Mouse (Mus musculus) hindbrain, embryonic 10.5 days (tissue): ENCODE results near the gene Mlh1. TPM values are rescaled to one million over a fixed set of nuclear protein-coding genes. Genes with fewer than 3 reads are reported as not detected.

Experiments used
- DNase-seq: peaks from one replicate; pipeline ENCODE4 v3.0.0-alpha.2; 2017; ENCODE audit warnings: low spot score
- H3K27ac ChIP-seq: fragments of 300-500 bp; sonication (generic); 2 replicates; pipeline ENCODE4 v1.5.1; 2016; ENCODE audit warnings: mild to moderate bottlenecking, moderate library complexity
- H3K27me3 ChIP-seq: fragments of 300-500 bp; sonication (generic); 2 replicates; pipeline ENCODE4 v1.6.1; 2016; ENCODE audit warnings: mild to moderate bottlenecking; ENCODE audit not compliant: poor library complexity, insufficient read depth, severe bottlenecking
- H3K36me3 ChIP-seq: fragments of 300-500 bp; sonication (generic); 2 replicates; pipeline ENCODE4 v1.6.1; 2016; ENCODE audit warnings: mild to moderate bottlenecking, moderate library complexity
- H3K4me1 ChIP-seq: fragments of 300-500 bp; sonication (generic); replicated peaks from 2 replicates; pipeline ENCODE4 v1.6.1; 2016; ENCODE audit warnings: mild to moderate bottlenecking
- H3K4me3 ChIP-seq: fragments of 300-500 bp; sonication (generic); 2 replicates; pipeline ENCODE4 v1.5.1; 2016; ENCODE audit warnings: mild to moderate bottlenecking, moderate library complexity
- H3K9me3 ChIP-seq: fragments of 300-500 bp; sonication (generic); 2 replicates; pipeline ENCODE4 v1.6.1; 2016; ENCODE audit warnings: mild to moderate bottlenecking, moderate library complexity
- WGBS: fragments of 180-500 bp; shearing (Covaris S2); methylation state at CpG from one replicate; pipeline ENCODE4 v1.1.7; 2016; 5-methylcytosine and 5-hydroxymethylcytosine counted together
- polyA plus RNA-seq: library from polyadenylated mRNA; unstranded; fragments of >200 nt; fragmentation: Nextera tagmentation; extraction: Ambion mirVana; gene quantifications from 2 replicates; pipeline ENCODE4 v1.2.1, GENCODE M21; 2016

Mlh1 gene
- polyA plus RNA-seq, 1 experiment from 2014 or later, result 41.0 TPM

DNA sequence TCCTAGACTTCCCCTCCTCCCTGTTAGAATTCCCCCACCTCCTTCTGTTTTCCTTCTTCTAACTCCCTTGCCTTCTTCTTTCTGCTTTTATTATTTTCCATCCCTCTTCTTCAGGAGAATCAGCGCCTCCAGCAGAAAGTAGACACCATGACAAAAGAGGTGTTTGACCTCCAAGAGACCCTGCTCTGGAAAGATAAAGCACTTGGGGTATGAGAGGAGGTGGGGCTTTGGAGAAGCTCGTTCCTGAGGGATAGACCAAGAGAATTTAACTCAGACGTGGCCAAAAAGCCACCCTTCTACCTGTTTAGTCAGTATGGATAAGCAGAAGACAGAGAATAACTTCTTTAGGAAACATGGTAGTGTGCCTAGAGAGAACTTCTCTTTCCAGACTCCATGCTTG, 63.9 kb downstream of the Mlh1 start:
- no peak overlapping the region for H3K27ac ChIP-seq
- no peak overlapping the region for H3K4me3 ChIP-seq
- DNase-seq, result no peak
- 60% methylated on average over 3 of the region's 3 CpGs for WGBS
- H3K4me1 ChIP-seq, result no peaks in the 10 kb centered on the region
- H3K36me3 ChIP-seq, result peaks cover 33% of the 10 kb centered on the region
- no peaks in the 10 kb centered on the region for H3K27me3 ChIP-seq
- no peaks in the 10 kb centered on the region for H3K9me3 ChIP-seq

DNA sequence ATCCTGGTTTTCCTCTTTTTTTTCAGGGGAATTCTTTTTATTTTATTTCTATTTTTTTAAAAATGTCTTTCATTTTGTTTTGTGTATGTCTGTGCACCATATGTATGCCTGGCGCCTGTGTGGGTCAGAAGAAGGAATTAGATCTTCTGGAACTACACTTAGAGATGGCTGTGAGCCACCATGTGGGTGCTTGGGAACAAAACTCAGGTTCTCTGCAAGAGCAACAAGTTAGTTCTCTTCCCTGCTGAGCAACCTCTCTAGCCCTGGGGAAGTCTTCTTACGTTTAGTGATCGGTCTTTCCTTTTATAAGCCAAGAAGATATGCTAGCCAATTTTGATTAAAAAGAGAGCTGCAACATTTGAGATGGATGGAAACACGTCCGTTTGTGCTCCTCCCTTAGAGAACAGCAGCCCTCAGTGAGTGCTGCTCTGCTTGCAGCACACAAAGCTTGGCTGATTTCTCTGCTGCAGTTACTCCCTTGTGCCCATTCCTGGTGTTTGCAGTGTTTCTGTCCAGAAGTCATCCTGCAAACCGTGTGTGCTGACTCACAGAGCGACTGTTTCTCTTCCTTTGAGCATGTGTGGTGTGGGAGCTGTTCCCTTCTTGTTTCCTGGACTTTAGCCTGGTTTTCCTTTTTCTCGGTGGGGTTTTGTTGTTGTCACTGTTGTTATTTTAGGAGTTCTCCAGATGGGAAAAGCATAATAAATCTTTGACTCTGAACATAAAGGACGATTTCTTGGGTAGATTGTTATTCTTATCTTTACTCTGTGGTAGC, 66.8 kb downstream of the Mlh1 start:
- 82% methylated on average over 9 of the region's 9 CpGs for WGBS
- H3K27ac ChIP-seq, result no peak overlapping the region
- DNase-seq, result no peak

DNA sequence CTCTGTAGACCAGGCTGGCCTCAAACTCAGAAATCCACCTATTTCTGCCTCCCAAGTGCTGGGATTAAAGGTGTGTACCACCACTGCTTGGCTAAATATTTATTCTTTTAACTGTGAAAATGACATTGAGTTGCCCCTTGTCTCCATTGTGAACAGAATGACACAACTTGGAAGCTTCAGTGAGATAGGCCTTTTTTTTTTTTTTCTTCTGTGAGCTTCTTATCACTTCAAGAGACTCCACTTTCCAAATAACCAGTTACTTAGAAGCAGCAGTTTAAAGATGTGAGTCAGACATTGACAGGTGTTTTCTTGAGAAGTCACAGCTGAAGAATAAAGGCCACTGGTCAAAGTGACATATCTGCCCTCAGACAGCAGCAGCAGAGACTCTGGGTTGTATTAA, 71.4 kb downstream of the Mlh1 start:
- Histone ChIP-seq H3K9me3 (no peaks in the 10 kb centered on the region), H3K27me3 (no peaks in the 10 kb centered on the region)

More for the DNA sequence above, 66.8 kb downstream of the Mlh1 start:
- no peaks in the 10 kb centered on the region for H3K9me3 ChIP-seq
- peaks cover 45% of the 10 kb centered on the region for H3K36me3 ChIP-seq
- no peaks in the 10 kb centered on the region for H3K4me1 ChIP-seq
- H3K4me3 ChIP-seq, result no peak overlapping the region
- no peaks in the 10 kb centered on the region for H3K27me3 ChIP-seq

DNA sequence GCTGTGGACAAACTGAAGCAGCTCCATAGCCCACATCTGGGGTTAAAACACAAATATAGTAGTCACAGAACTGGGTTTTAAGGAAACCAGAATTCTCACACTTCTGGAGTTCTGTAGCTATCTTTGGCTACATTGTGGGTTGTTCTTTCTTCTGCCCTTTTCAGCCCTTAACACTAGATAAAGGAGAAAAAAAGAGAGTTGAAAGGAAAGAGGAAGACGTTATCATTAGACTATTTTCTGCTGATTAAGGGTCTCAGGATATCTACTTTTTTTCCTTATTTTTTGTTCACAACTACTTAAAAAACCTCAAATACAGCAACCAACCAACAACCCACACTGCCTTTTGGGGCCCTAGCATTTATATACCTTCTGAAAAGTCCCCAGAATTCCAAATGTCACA, 73.3 kb downstream of the Mlh1 start:
- H3K27me3 ChIP-seq, result no peaks in the 10 kb centered on the region
- no peak overlapping the region for H3K27ac ChIP-seq
- no peak for DNase-seq
- H3K4me1 ChIP-seq, result no peaks in the 10 kb centered on the region
- WGBS, result 91% methylated on average over 1 of the region's 1 CpGs
- no peaks in the 10 kb centered on the region for H3K9me3 ChIP-seq
- H3K36me3 ChIP-seq, result peaks cover 21% of the 10 kb centered on the region
- no peak overlapping the region for H3K4me3 ChIP-seq

More for the DNA sequence above, 71.4 kb downstream of the Mlh1 start:
- H3K36me3 ChIP-seq, result peaks cover 24% of the 10 kb centered on the region
- no peak overlapping the region for H3K4me3 ChIP-seq
- H3K4me1 ChIP-seq, result no peaks in the 10 kb centered on the region
- H3K27ac ChIP-seq, result no peak overlapping the region
- DNase-seq, result no peak

DNA sequence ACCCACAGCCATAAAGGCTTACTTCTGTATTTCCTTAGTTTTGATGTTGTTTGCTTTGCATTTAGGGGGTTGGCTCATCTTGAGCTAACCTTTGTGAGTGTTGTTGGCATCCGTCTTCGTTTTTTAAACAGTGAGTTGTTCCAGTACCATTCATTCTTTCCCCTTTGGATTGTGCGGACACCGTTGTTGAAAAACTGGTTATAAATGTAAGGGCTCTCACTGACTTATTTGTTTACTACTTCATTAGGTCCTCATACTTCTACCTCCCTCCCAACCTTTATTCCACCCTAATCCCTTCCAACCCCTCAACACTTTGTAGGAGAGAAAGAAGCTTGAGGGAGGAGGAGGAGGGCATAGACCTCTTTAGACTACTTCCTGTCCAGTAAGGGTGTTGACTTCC, 73.9 kb downstream of the Mlh1 start:
- WGBS, result 97% methylated on average over 4 of the region's 4 CpGs

DNA sequence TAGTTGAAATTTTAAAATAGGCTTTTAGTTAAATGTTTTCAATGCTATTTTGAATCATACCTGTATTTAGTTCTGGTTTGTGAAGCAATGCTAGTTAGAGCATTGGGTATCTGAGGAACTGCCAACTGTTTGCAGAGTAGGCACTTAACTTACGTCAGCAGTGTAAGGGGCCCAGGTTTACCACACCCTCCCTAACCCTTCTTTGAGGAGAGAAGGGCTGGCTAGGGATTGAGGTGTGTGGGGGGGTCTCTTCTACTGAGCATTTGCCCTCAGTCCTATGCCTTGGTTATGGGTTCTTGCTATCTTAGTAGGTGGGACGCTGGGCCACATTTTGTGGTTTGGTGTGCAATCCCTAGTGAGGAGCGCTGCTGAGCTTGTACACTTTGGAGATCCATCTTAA, 74.5 kb downstream of the Mlh1 start:
- no peak for DNase-seq
- Histone ChIP-seq H3K4me1 (no peaks in the 10 kb centered on the region), H3K27ac (no peak overlapping the region), H3K36me3 (peaks cover 19% of the 10 kb centered on the region), H3K27me3 (no peaks in the 10 kb centered on the region), H3K4me3 (no peak overlapping the region), H3K9me3 (no peaks in the 10 kb centered on the region)
- 97% methylated on average over 3 of the region's 3 CpGs for WGBS

More for the DNA sequence above, 73.9 kb downstream of the Mlh1 start:
- no peaks in the 10 kb centered on the region for H3K9me3 ChIP-seq
- peaks cover 21% of the 10 kb centered on the region for H3K36me3 ChIP-seq
- no peak overlapping the region for H3K4me3 ChIP-seq
- H3K27ac ChIP-seq, result no peak overlapping the region
- H3K27me3 ChIP-seq, result no peaks in the 10 kb centered on the region
- DNase-seq, result no peak
- H3K4me1 ChIP-seq, result no peaks in the 10 kb centered on the region

DNA sequence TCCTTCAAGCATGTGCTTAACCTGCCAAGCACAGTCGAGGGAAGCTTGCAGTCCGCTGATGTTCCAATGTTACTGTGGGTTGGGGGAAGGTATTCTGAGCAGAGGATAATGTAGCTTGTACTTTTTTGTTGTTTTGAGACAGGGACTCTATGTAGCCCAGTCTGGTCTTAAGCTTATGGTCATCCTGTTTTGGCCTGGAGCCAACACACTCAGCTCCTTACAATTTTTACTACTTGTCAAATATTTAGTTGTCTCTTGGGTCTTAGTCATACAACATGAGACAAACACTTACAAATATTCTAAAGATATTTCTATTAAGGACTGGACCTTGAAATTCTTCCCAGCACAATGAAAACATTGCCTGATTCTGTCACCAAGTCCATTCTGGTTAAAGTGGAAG, 78.4 kb downstream of the Mlh1 start:
- DNase-seq, result no peak
- no peaks in the 10 kb centered on the region for H3K27me3 ChIP-seq
- H3K36me3 ChIP-seq, result peaks cover 34% of the 10 kb centered on the region
- no peak overlapping the region for H3K27ac ChIP-seq
- WGBS, result 95% methylated on average over 2 of the region's 2 CpGs
- H3K4me1 ChIP-seq, result no peaks in the 10 kb centered on the region
- no peak overlapping the region for H3K4me3 ChIP-seq
- no peaks in the 10 kb centered on the region for H3K9me3 ChIP-seq

DNA sequence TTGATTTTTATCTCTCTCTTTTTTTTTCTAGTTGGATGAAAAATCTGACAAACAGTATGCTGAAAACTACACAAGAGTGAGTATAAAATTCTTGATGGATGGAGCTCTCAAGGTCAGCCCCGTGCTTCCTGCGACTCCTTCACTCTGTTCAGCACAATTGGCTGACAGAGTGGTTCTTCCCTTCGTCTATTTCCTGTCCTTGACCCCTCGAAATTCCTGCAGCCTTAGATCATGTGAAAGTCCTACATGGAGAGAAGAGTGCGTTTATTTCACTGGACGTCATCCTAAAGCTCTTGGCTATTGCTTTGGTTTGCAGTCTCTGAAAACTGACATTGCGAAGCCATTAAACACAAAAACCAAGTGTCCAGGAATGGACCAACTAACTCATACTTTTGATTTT, 82.9 kb downstream of the Mlh1 start:
- H3K36me3 ChIP-seq, result peaks cover 34% of the 10 kb centered on the region
- 90% methylated on average over 7 of the region's 7 CpGs for WGBS
- no peak overlapping the region for H3K27ac ChIP-seq
- no peak overlapping the region for H3K4me3 ChIP-seq
- H3K9me3 ChIP-seq, result no peaks in the 10 kb centered on the region
- DNase-seq, result no peak
- no peaks in the 10 kb centered on the region for H3K27me3 ChIP-seq
- peaks cover 7% of the 10 kb centered on the region for H3K4me1 ChIP-seq

DNA sequence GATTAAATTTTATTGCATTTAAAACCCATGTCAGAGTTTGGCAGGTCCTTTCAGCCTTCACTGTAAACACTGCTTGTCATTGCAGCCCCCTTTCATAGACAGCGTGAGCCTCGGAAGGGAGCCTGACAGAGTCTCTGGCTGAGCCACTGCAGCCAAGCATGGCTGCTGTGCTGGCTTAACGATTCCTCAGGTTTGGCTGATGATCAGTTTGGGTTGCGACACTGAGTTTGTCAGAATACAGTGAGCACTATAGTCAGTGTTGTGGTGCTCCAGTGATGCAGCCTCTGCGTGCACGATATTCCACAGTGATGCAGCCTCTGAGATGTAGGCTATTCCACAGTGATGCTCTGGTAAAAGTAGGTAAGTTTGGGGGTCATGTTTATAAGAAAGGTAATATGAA, 84.7 kb downstream of the Mlh1 start:
- Histone ChIP-seq H3K27ac (no peak overlapping the region), H3K4me3 (no peak overlapping the region), H3K9me3 (no peaks in the 10 kb centered on the region), H3K27me3 (no peaks in the 10 kb centered on the region), H3K4me1 (peaks cover 7% of the 10 kb centered on the region), H3K36me3 (peaks cover 23% of the 10 kb centered on the region)
- DNase-seq, result no peak
- 89% methylated on average over 6 of the region's 6 CpGs for WGBS

DNA sequence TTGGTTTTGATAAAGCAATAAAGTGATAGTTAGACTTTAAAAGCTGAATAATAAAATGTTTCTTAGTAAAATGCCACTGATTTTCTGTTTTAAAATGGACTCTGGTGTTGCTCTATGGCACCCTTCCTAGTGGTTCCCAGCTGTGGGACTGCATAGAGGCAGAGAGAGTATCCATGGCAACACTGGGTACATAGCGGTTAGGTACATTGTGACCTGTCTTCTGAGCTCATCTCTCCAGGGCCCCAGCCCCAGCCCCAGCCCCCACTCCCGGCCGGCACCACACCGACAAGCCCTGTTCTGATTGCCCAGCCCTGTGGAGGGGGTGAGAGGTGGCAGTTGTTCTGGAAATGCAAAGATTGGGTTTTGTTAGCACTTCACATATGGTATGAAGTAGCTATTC, 86.7 kb downstream of the Mlh1 start:
- H3K9me3 ChIP-seq, result no peaks in the 10 kb centered on the region
- WGBS, result 37% methylated on average over 4 of the region's 4 CpGs
- no peak for DNase-seq
- H3K27ac ChIP-seq, result peak overlapping the region; percentile 12; the same call in 1 of the 2 replicates
- no peaks in the 10 kb centered on the region for H3K27me3 ChIP-seq
- peaks cover 14% of the 10 kb centered on the region for H3K36me3 ChIP-seq
- peaks cover 7% of the 10 kb centered on the region for H3K4me1 ChIP-seq
- no peak overlapping the region for H3K4me3 ChIP-seq

DNA sequence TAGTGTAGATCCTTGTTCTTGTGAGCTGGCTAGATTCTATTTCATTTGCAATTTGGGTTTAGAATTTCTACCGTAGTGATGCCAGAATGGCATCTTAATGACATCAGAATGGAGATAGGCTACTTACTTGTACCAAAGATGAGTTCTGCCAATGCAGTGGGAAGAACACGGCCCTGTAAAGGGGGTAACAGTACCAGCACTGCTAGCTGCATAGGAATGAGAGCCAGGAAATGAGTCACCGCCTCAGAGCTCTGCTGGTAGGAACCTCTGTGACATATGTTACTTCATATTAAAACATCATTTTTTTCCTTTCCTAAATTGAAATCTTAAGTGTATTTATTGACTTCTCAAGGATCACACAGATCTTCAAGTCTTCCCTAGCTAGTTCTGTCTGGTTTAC, 89.4 kb downstream of the Mlh1 start:
- H3K27ac ChIP-seq, result no peak overlapping the region
- H3K36me3 ChIP-seq, result no peaks in the 10 kb centered on the region
- H3K27me3 ChIP-seq, result no peaks in the 10 kb centered on the region
- 91% methylated on average over 3 of the region's 3 CpGs for WGBS
- no peak for DNase-seq
- no peak overlapping the region for H3K4me3 ChIP-seq
- no peaks in the 10 kb centered on the region for H3K9me3 ChIP-seq
- peaks cover 7% of the 10 kb centered on the region for H3K4me1 ChIP-seq

DNA sequence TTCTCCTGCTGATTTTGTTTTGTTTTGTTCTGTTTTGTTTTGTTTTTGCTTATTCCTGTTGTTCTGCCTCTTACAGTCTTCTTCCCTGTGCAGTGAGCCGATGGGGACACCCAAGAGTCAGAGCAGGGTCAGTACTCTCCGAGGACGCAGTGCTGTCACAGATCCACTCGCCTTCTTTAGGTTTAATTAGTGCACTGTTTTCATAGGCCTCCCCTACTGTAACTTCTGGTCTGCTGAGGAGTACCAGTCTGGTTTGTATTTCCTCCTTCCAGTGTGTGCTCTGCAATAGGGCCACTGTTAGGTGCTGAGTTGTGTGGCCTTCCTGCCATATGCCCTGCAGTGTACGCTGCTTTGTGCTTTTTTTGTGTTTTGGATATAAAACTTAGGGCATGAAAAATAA, 92.6 kb downstream of the Mlh1 start:
- Histone ChIP-seq H3K9me3 (no peaks in the 10 kb centered on the region), H3K4me3 (no peak overlapping the region), H3K36me3 (no peaks in the 10 kb centered on the region), H3K4me1 (no peaks in the 10 kb centered on the region), H3K27ac (no peak overlapping the region), H3K27me3 (no peaks in the 10 kb centered on the region)
- no peak for DNase-seq
- WGBS, result 72% methylated on average over 5 of the region's 5 CpGs
